ENCODE assay signal across 14 mouse cellular contexts in the genomic region with DNA sequence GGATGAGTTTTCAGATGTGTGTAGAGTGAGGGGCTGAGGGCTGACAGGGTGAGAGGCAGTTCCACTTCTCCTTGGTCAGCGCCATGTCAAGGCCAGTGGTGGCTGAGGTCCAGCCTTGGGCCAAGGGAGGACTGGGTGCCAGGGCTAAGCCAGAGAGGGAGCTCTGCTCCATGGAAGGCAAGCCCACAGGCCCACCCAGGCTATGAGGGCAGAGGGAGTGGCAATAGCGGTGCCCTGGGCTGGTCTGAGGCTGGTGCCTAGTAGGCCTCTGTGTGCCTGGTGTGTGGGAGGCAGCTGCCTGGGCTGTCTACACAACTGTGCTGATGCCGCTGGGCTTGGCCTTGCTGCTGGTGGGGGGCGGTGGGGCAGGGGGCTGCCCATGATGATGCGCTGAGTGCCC. TPM values are rescaled to one million over a fixed set of nuclear protein-coding genes. Genes with fewer than 3 reads are reported as not detected.
DNase-seq lines count a peak whose midpoint lies in the region; ATAC-seq lines count a peak whose summit lies in the region.
"Had no signal": no experiment of that assay in that cellular context is flagged by ENCODE, and none has a peak within 500 bp of the region (broad histone marks: within the 10 kb centered on the region; RNA-seq: fewer than 3 reads in every experiment).

No protein-coding gene starts in this region.

- no peaks in the 10 kb centered on the region for H3K27me3 ChIP-seq in hindbrain, embryonic 10.5 days (ENCODE audit: insufficient read depth, poor library complexity, severe bottlenecking)
- no peaks in the 10 kb centered on the region for H3K27me3 ChIP-seq in hindbrain, embryonic 11.5 days (ENCODE audit: control insufficient read depth, insufficient read depth, low read length)
- no peaks in the 10 kb centered on the region for H3K27me3 ChIP-seq in stomach, embryonic 14.5 days (ENCODE audit: control insufficient read depth, insufficient read depth, low read length)
- H3K27me3 ChIP-seq in liver, embryonic 11.5 days (replicated peaks; ENCODE audit: control insufficient read depth, insufficient read depth, low read length), result no peaks in the 10 kb centered on the region

- 93% methylated on average over 5 of the region's 5 CpGs for WGBS in hindbrain, embryonic 10.5 days
- 98% methylated on average over 4 of the region's 5 CpGs for WGBS in hindbrain, embryonic 11.5 days
- 97% methylated on average over 5 of the region's 5 CpGs for WGBS in stomach, embryonic 14.5 days
- 95% methylated on average over 5 of the region's 5 CpGs for WGBS in liver, embryonic 11.5 days

- H3K27ac ChIP-seq in hindbrain, embryonic 10.5 days, result peak overlapping the region; percentile 47; the same call in 1 of the 2 replicates
- no peak overlapping the region for H3K27ac ChIP-seq in hindbrain, embryonic 11.5 days (ENCODE audit: low read depth, low read length)
- H3K27ac ChIP-seq in stomach, embryonic 14.5 days (ENCODE audit: low read length), result no peak overlapping the region
- no peak overlapping the region for H3K27ac ChIP-seq in liver, embryonic 11.5 days (ENCODE audit: low read depth, low read length)
- H3K27ac ChIP-seq: liver, embryonic 14.5 days had no signal

- H3K9ac ChIP-seq in hindbrain, embryonic 11.5 days (ENCODE audit: low read depth, low read length), result no peak overlapping the region
- no peak overlapping the region for H3K9ac ChIP-seq in stomach, embryonic 14.5 days (replicated peaks; ENCODE audit: low read depth, low read length)
- H3K9ac ChIP-seq in liver, embryonic 11.5 days (ENCODE audit: low read depth, low read length), result no peak overlapping the region
- H3K9ac ChIP-seq: liver, embryonic 14.5 days had no signal

- H3K4me1 ChIP-seq in hindbrain, embryonic 10.5 days (replicated peaks), result peaks cover 37% of the 10 kb centered on the region
- H3K4me1 ChIP-seq in hindbrain, embryonic 11.5 days (replicated peaks; ENCODE audit: control insufficient read depth, insufficient read depth, low read length), result no peaks in the 10 kb centered on the region; the same call in 1 of the 2 replicates
- H3K4me1 ChIP-seq in stomach, embryonic 14.5 days (ENCODE audit: control insufficient read depth, insufficient read depth, low read length), result no peaks in the 10 kb centered on the region
- peaks cover 27% of the 10 kb centered on the region for H3K4me1 ChIP-seq in liver, embryonic 11.5 days (replicated peaks; ENCODE audit: control insufficient read depth, insufficient read depth, low read length)

- peak; percentile 43 for DNase-seq in adrenal gland, postnatal 10 days
- no peak for DNase-seq in adrenal gland, adult 8-10 months
- no peak for DNase-seq in hindbrain, embryonic 10.5 days (ENCODE audit: low spot score)
- DNase-seq in hindbrain, embryonic 11.5 days (ENCODE audit: low spot score), result no peak
- DNase-seq in ovary, postnatal 36 days (ENCODE audit: low spot score), result peak; percentile 27
- DNase-seq in ovary, postnatal 10 days (ENCODE audit: low spot score), result no peak
- DNase-seq in liver, embryonic 11.5 days (ENCODE audit: low spot score), result no peak
- DNase-seq: cerebellum, adult 11 months; gastrocnemius, postnatal 14 days; kidney, postnatal 14 days; left cerebral cortex, postnatal 4 days; lung, postnatal 4 days had no signal

- H3K4me2 ChIP-seq in hindbrain, embryonic 11.5 days (replicated peaks; ENCODE audit: low read depth, low read length), result no peak overlapping the region
- H3K4me2 ChIP-seq in stomach, embryonic 14.5 days (replicated peaks; ENCODE audit: low read depth, low read length), result no peak overlapping the region
- no peak overlapping the region for H3K4me2 ChIP-seq in liver, embryonic 11.5 days

- no peak for ATAC-seq in hindbrain, embryonic 11.5 days (ENCODE audit: low FRiP score)
- ATAC-seq in stomach, embryonic 14.5 days (ENCODE audit: insufficient number of reproducible peaks, insufficient read depth, low FRiP score, low read depth), result peak; percentile 29; the same call in 1 of the 2 replicates
- no peak for ATAC-seq in liver, embryonic 11.5 days (replicated peaks; ENCODE audit: low FRiP score)

- no peaks in the 10 kb centered on the region for H3K9me3 ChIP-seq in hindbrain, embryonic 10.5 days
- H3K9me3 ChIP-seq in hindbrain, embryonic 11.5 days (ENCODE audit: control insufficient read depth, low read length), result no peaks in the 10 kb centered on the region
- H3K9me3 ChIP-seq in stomach, embryonic 14.5 days (ENCODE audit: control insufficient read depth, low read depth, low read length), result no peaks in the 10 kb centered on the region
- no peaks in the 10 kb centered on the region for H3K9me3 ChIP-seq in liver, embryonic 11.5 days (ENCODE audit: control insufficient read depth, low read length)

- H3K36me3 ChIP-seq in hindbrain, embryonic 10.5 days, result peaks cover 66% of the 10 kb centered on the region
- peaks cover 12% of the 10 kb centered on the region; the same call in 1 of the 2 replicates for H3K36me3 ChIP-seq in hindbrain, embryonic 11.5 days (ENCODE audit: control insufficient read depth, insufficient read depth, low read length)
- H3K36me3 ChIP-seq in stomach, embryonic 14.5 days (ENCODE audit: control insufficient read depth, insufficient read depth, low read length), result peaks cover 26% of the 10 kb centered on the region
- peaks cover 7% of the 10 kb centered on the region; the same call in 1 of the 2 replicates for H3K36me3 ChIP-seq in liver, embryonic 11.5 days (ENCODE audit: control insufficient read depth, insufficient read depth, low read length)

- no peak overlapping the region for H3K4me3 ChIP-seq in hindbrain, embryonic 10.5 days
- H3K4me3 ChIP-seq in hindbrain, embryonic 11.5 days (ENCODE audit: low read depth, low read length), result no peak overlapping the region
- no peak overlapping the region for H3K4me3 ChIP-seq in stomach, embryonic 14.5 days (ENCODE audit: low read depth, low read length)
- no peak overlapping the region for H3K4me3 ChIP-seq in liver, embryonic 11.5 days (ENCODE audit: low read depth, low read length)

RNA-seq across cellular contexts. Expression of a gene that starts 57.6 kb away (rescaled TPM):
- 10 to 100 TPM; 20.8 to 25.2 TPM for total RNA-seq in adrenal gland, postnatal 10 days (2021)
- total RNA-seq in adrenal gland, adult 8-10 months (2022), result 10 to 100 TPM; 21.5 to 72.6 (median 39.6) TPM
- 2.8 and 3.6 TPM in 2 replicates for polyA plus RNA-seq in hindbrain, embryonic 10.5 days (2016; fragmentation: Nextera tagmentation; extraction: Ambion mirVana)
- 3.2 and 3.5 TPM in 2 replicates for polyA plus RNA-seq in hindbrain, embryonic 11.5 days (2014; fragmentation: Nextera tagmentation; extraction: Ambion mirVana)
- 5.5 and 7.3 TPM in 2 replicates for polyA plus RNA-seq in stomach, embryonic 14.5 days (2014; fragmentation: Nextera tagmentation; extraction: Ambion mirVana)
- polyA plus RNA-seq in liver, embryonic 11.5 days (2014; fragmentation: Nextera tagmentation; extraction: Ambion mirVana), result 43.0 and 46.2 TPM in 2 replicates

Comparison
In these comparisons a context has a peak if more than half of its experiments do, and no peak if none do; other contexts are left out.
1. DNase-seq: peak in adrenal gland, postnatal 10 days (single experiment) and ovary, postnatal 36 days (single experiment); none in adrenal gland, adult 8-10 months (single experiment), hindbrain, embryonic 10.5 days (single experiment), hindbrain, embryonic 11.5 days (single experiment), ovary, postnatal 10 days (single experiment) and liver, embryonic 11.5 days (single experiment).